Mouse (Mus musculus) urinary bladder, postnatal 0 days (tissue): ENCODE data around the gene Zfp518b. TPM values are rescaled to one million over a fixed set of nuclear protein-coding genes. Genes with fewer than 3 reads are reported as not detected.

Source experiments
- polyA plus RNA-seq: library from polyadenylated mRNA; unstranded; fragments of >200 nt; fragmentation: Nextera tagmentation; extraction: Ambion mirVana; gene quantifications from 2 replicates; pipeline ENCODE4 v1.2.1, GENCODE M21; 2015

Gene Zfp518b
- 5.4 and 5.6 TPM in 2 replicates for polyA plus RNA-seq

DNA sequence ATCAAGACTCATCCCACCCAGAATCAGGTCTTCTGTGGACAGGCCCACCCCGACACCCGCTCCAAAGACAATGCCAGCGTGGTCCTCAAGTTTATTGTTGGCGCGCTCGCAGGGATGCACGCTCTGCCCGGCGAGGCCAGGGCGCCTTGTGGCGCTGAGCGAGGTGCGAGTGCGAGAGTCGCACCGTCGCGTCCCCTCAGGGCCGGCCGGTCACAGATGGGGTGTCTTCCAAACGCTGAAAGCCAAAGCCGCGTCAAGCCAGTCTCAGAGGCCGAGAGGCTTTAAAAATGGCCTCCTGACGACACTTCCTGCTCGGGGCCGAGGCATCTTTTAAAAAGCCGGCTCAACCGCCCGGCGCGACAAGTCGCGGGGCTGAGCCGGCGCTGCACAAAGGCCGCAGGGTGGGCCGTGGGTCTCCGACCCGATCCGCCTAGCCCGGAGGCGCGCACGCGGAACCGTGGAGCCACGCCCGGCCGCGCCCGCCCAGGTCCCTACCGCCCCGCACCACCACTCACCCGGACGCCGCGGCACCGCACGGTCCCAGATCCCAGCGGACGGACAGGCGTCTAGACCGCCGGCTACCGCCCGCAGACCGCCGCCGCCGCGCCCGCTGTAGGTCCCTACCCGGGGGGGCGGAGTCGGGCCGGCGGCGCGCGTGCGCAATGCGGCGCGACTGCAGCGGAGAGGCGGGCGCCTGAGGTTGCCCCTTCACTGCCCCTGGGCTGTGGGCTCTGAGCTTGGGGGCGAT lies at the start of gene Zfp518b:
Gene Zfp518b (minus strand): TSS at position 663 of the 748 bp plus-strand sequence.

Other genes starting within 250 kb of the Zfp518b start
- gene Slc2a9, start 181.7 kb downstream of the Zfp518b start, polyA plus RNA-seq, result 1.1 and 1.4 TPM in 2 replicates
- gene Wdr1, start 121.6 kb downstream of the Zfp518b start, polyA plus RNA-seq, result 505 and 548 TPM in 2 replicates
- gene Clnk, start 192.0 kb upstream of the Zfp518b start, polyA plus RNA-seq, result not detected in 2 replicates